Mouse (Mus musculus) myocyte (in vitro differentiated cells): ENCODE results near the gene Slc37a3. TPM values are rescaled to one million over a fixed set of nuclear protein-coding genes. Genes with fewer than 3 reads are reported as not detected.

ENCODE experiments used
- H3K27me3 ChIP-seq: one replicate; pipeline ENCODE4 v1.6.1; 2011; ENCODE audit not compliant: control insufficient read depth, insufficient read depth, insufficient read length
- H3K36me3 ChIP-seq: one replicate; pipeline ENCODE4 v1.6.1; 2011; ENCODE audit not compliant: control insufficient read depth, insufficient read depth
- H3K4me2 ChIP-seq: one replicate; pipeline ENCODE4 v1.6.1; 2011; ENCODE audit warnings: low read depth, control low read depth
- H3K4me3 ChIP-seq: one replicate; pipeline ENCODE4 v1.5.1; 2011; ENCODE audit warnings: mild to moderate bottlenecking, control low read depth, moderate library complexity
- H3K79me2 ChIP-seq: one replicate; pipeline ENCODE4 v1.6.1; 2011; ENCODE audit not compliant: control insufficient read depth, insufficient read depth
- H3ac ChIP-seq: one replicate; pipeline ENCODE4 v1.6.1; 2011; ENCODE audit not compliant: control insufficient read depth, insufficient read length
- CEBPB ChIP-seq: IDR thresholded peaks from 2 replicates; pipeline ENCODE4 v1.6.1; 2011; ENCODE audit warnings: mild to moderate bottlenecking, moderate library complexity; ENCODE audit not compliant: poor library complexity, insufficient read depth, severe bottlenecking
- E2F4 ChIP-seq: IDR thresholded peaks from one replicate; pipeline ENCODE4 v1.6.1; 2011; ENCODE audit warnings: mild to moderate bottlenecking, control low read depth, moderate library complexity; ENCODE audit not compliant: insufficient read depth
- MAX ChIP-seq: IDR thresholded peaks from one replicate; pipeline ENCODE4 v1.6.1; 2011; ENCODE audit warnings: low read depth, mild to moderate bottlenecking, control low read depth
- MYOD1 ChIP-seq, 3 experiments: IDR thresholded peaks; one replicate each; pipeline ENCODE4 v1.6.1; 2011; ENCODE audit warnings: control low read depth in 2 of 3, low read depth in 2 of 3, mild to moderate bottlenecking in 2 of 3, moderate library complexity in 1 of 3; ENCODE audit not compliant: insufficient read length in 2 of 3, control insufficient read depth in 1 of 3
- MYOG ChIP-seq, 3 experiments: IDR thresholded peaks; one replicate each; pipeline ENCODE4 v1.6.1; 2011; ENCODE audit warnings: control low read depth in 2 of 3, low read depth in 2 of 3, mild to moderate bottlenecking in 2 of 3; ENCODE audit not compliant: insufficient read length in 2 of 3, control insufficient read depth in 1 of 3, insufficient read depth in 1 of 3
- POLR2A ChIP-seq: IDR thresholded peaks from one replicate; pipeline ENCODE4 v1.6.1; 2011; ENCODE audit warnings: low read depth, mild to moderate bottlenecking, control low read depth, moderate library complexity; ENCODE audit not compliant: insufficient read length
- POLR2AphosphoS2 ChIP-seq: IDR thresholded peaks from one replicate; pipeline ENCODE4 v1.6.1; 2011; ENCODE audit warnings: low read depth, control low read depth; ENCODE audit not compliant: insufficient read length
- REST ChIP-seq: IDR thresholded peaks from one replicate; pipeline ENCODE4 v1.6.1; 2011; ENCODE audit warnings: mild to moderate bottlenecking, control low read depth, moderate library complexity; ENCODE audit not compliant: insufficient read depth, insufficient read length
- SRF ChIP-seq: IDR thresholded peaks from one replicate; pipeline ENCODE4 v1.6.1; 2011; ENCODE audit warnings: low read depth; ENCODE audit not compliant: control insufficient read depth, insufficient read length
- TCF12 ChIP-seq: IDR thresholded peaks from one replicate; pipeline ENCODE4 v1.6.1; 2011; ENCODE audit warnings: mild to moderate bottlenecking, control low read depth; ENCODE audit not compliant: poor library complexity, insufficient read depth, severe bottlenecking
- TCF3 ChIP-seq: IDR thresholded peaks from one replicate; pipeline ENCODE4 v1.6.1; 2011; ENCODE audit warnings: low read depth, control low read depth; ENCODE audit not compliant: insufficient read length
- USF1 ChIP-seq: IDR thresholded peaks from one replicate; pipeline ENCODE4 v1.6.1; 2011; ENCODE audit warnings: low read depth, mild to moderate bottlenecking, control low read depth, moderate library complexity
- polyA plus RNA-seq: library from polyadenylated mRNA; unstranded; fragments of >200 nt; fragmentation: generic; extraction: Trizol; gene quantifications from one replicate; pipeline ENCODE4 v1.2.1, GENCODE M21; 2012; ENCODE audit warnings: missing spikeins

Gene Slc37a3
- polyA plus RNA-seq, 1 experiment = 18.3 TPM

GRCm38 (mm10) chr6:39304371-39304874 lies 73.1 kb downstream of the Slc37a3 start:
- TF ChIP-seq TCF3 (no peak), REST (no peak), USF1 (no peak), SRF (no peak), CEBPB (no peak), POLR2A (no peak)
- H3K27me3 ChIP-seq = no peaks in the 10 kb centered on the region
- no peaks in the 10 kb centered on the region for H3K79me2 ChIP-seq
- no peak overlapping the region for H3K4me3 ChIP-seq
- peak overlapping the region; percentile 85 for H3K4me2 ChIP-seq
- no peak overlapping the region for H3ac ChIP-seq
- H3K36me3 ChIP-seq = no peaks in the 10 kb centered on the region

GRCm38 (mm10) chr6:39301484-39301883 lies 76.0 kb downstream of the Slc37a3 start:
- TF ChIP-seq USF1 (no peak), MAX (no peak), TCF12 (no peak), POLR2A (no peak)
- Histone ChIP-seq H3K36me3 (no peaks in the 10 kb centered on the region), H3K27me3 (no peaks in the 10 kb centered on the region), H3ac (no peak overlapping the region), H3K4me3 (no peak overlapping the region), H3K79me2 (no peaks in the 10 kb centered on the region), H3K4me2 (no peak overlapping the region)

- no peaks in the 10 kb centered on the region for H3K36me3 ChIP-seq
These were observed 80.4 kb downstream of the Slc37a3 start for GRCm38 (mm10) chr6:39297079-39297478.

GRCm38 (mm10) chr6:39296474-39296873 lies 81.0 kb downstream of the Slc37a3 start:
- H3K79me2 ChIP-seq = no peaks in the 10 kb centered on the region
- H3K36me3 ChIP-seq = no peaks in the 10 kb centered on the region
- no peaks in the 10 kb centered on the region for H3K27me3 ChIP-seq
- H3ac ChIP-seq = no peak overlapping the region
- no peak overlapping the region for H3K4me2 ChIP-seq
- no peak for TF ChIP-seq MAX
- TF ChIP-seq MYOD1 (IDR thresholded peaks at IDR 0.05; ENCODE audit: control insufficient read depth in 1 of 3, insufficient read length in 2 of 3, low read depth in 2 of 3) = no peak
- no peak for TF ChIP-seq CEBPB
- TF ChIP-seq POLR2A = no peak
- TF ChIP-seq TCF12 = no peak
- TF ChIP-seq SRF = no peak
- no peak for TF ChIP-seq E2F4
- TF ChIP-seq POLR2AphosphoS2 = no peak
- H3K4me3 ChIP-seq = no peak overlapping the region

More at GRCm38 (mm10) chr6:39297079-39297478, 80.4 kb downstream of the Slc37a3 start:
- H3K4me3 ChIP-seq = no peak overlapping the region
- no peaks in the 10 kb centered on the region for H3K27me3 ChIP-seq
- no peak overlapping the region for H3ac ChIP-seq
- no peak overlapping the region for H3K4me2 ChIP-seq
- TF ChIP-seq MAX = no peak
- TF ChIP-seq REST = no peak
- no peak for TF ChIP-seq POLR2A
- TF ChIP-seq TCF3 = no peak
- no peak for TF ChIP-seq SRF
- TF ChIP-seq MYOD1 (IDR thresholded peaks at IDR 0.05; ENCODE audit: control insufficient read depth in 1 of 3, insufficient read length in 2 of 3, low read depth in 2 of 3) = no peak
- no peak for TF ChIP-seq CEBPB
- no peak for TF ChIP-seq USF1
- TF ChIP-seq TCF12 = no peak
- no peak for TF ChIP-seq POLR2AphosphoS2
- TF ChIP-seq MYOG (IDR thresholded peaks at IDR 0.05; ENCODE audit: control insufficient read depth in 1 of 3, insufficient read depth in 1 of 3, insufficient read length in 2 of 3, low read depth in 2 of 3) = no peak
- no peak for TF ChIP-seq E2F4
- H3K79me2 ChIP-seq = no peaks in the 10 kb centered on the region

GRCm38 (mm10) chr6:39295727-39296411 lies 81.6 kb downstream of the Slc37a3 start:
- H3K79me2 ChIP-seq = no peaks in the 10 kb centered on the region
- H3K4me3 ChIP-seq = no peak overlapping the region
- H3K4me2 ChIP-seq = peak overlapping the region; percentile 30
- TF ChIP-seq MAX (no peak), CEBPB (no peak), REST (no peak), MYOD1 (IDR thresholded peaks at IDR 0.05; ENCODE audit: control insufficient read depth in 1 of 3, insufficient read length in 2 of 3, low read depth in 2 of 3) (no peak), TCF12 (no peak), TCF3 (no peak), USF1 (no peak), POLR2A (no peak), POLR2AphosphoS2 (no peak), MYOG (IDR thresholded peaks at IDR 0.05; ENCODE audit: control insufficient read depth in 1 of 3, insufficient read depth in 1 of 3, insufficient read length in 2 of 3, low read depth in 2 of 3) (no peak), SRF (no peak), E2F4 (no peak)
- no peaks in the 10 kb centered on the region for H3K36me3 ChIP-seq
- no peaks in the 10 kb centered on the region for H3K27me3 ChIP-seq
- H3ac ChIP-seq = no peak overlapping the region
